Mouse (Mus musculus): ENCODE measurements around the gene Cabp1.

DNA sequence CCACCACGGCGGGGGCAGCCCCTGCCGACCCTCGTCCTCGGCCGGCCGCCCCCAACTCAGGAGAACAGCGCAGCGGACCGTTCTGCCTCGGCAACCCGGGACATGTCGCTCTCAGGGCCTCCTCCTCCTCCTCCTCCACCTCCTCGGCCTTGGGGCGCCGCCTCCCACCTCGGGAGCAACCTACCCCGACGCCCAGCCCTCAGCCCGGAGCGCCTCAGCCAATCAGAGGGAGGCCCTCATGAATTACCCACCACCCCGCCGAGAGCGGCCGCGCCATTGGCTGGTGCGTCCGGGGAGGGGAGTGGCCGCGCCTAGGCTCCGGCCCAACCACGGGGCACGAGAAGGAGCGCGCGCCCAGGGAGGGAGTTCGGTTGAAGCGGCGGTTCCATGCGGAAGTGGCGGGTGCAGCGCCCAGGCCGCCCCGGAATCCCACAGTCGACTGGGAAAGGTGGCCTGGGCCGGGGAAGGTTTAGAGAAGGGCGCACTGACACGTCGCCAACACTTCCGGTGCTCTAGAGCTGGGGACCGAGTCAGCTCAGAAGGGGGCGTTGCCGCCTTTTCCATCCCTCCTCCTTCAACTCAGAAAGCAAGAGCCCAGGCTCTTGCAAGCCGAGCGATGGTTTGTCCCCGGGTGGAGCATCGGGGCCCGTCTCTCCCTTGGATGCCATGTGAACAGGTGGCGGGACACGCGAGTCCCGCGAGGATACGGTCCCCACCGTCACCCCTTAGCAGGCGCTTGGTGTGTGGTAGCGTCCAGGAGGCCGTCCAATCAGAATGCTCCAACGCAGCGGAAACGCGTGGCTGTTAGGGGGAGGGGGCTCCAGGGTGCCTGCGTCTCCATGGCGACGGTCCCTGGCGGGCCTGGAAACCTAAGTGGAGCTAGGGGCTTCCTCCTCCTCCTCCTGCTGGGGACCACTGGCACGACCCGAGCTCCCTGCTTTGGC lies 35.9 kb downstream of the Cabp1 start, which contains the start of gene Mlec:
- TF ChIP-seq POLR2A (IDR thresholded peaks at IDR 0.05; ENCODE audit: extremely low read depth, insufficient read depth, low read length) (peak; percentile 81), CTCF (IDR thresholded peaks at IDR 0.05; ENCODE audit: extremely low read depth, insufficient read depth, low read length) (no peak)
